Comparison of ENCODE assay signal across 8 mouse cellular contexts in genomic region chr4:46535840-46536361, GRCm38 (mm10). TPM values are rescaled to one million over a fixed set of nuclear protein-coding genes. Genes with fewer than 3 reads are reported as not detected.
DNase-seq lines count a peak whose midpoint lies in the region; ATAC-seq lines count a peak whose summit lies in the region.

Trim14 (minus strand) TSS chr4:46536141.

- peak; percentile 50 to 73 for DNase-seq in adrenal gland, adult (ENCODE audit: inconsistent age in 2 of 2, low spot score in 1 of 2)
- no peak for DNase-seq in adrenal gland, postnatal 4 days (ENCODE audit: low spot score in 2 of 2)
- DNase-seq in adrenal gland, postnatal 10 days, result peak; percentile 49
- DNase-seq in lung, adult 18-20 months, result peak; percentile 65 to 72
- DNase-seq in layer of hippocampus, postnatal 14 days (ENCODE audit: low spot score in 2 of 2), result no peak

- H3K27ac ChIP-seq in forebrain, embryonic 15.5 days (replicated peaks), result no peak within 1 kb of the TSS
- no peak within 1 kb of the TSS for H3K27ac ChIP-seq in neural tube, embryonic 13.5 days (replicated peaks)

- H3K4me1 ChIP-seq in forebrain, embryonic 15.5 days, result peaks cover 9% of the 10 kb centered on the region
- H3K4me1 ChIP-seq in neural tube, embryonic 13.5 days (replicated peaks), result peaks cover 22% of the 10 kb centered on the region

- WGBS in forebrain, embryonic 15.5 days, result 2% methylated on average over 46 of the region's 46 CpGs
- WGBS in neural tube, embryonic 13.5 days, result under 1% methylated on average over 43 of the region's 46 CpGs

- H3K4me2 ChIP-seq in forebrain, embryonic 15.5 days (replicated peaks), result peak within 1 kb of the TSS; percentile 54
- peak within 1 kb of the TSS; percentile 71 for H3K4me2 ChIP-seq in neural tube, embryonic 13.5 days

- no peaks in the 10 kb centered on the region for H3K9me3 ChIP-seq in forebrain, embryonic 15.5 days
- H3K9me3 ChIP-seq in neural tube, embryonic 13.5 days, result no peaks in the 10 kb centered on the region

- ATAC-seq in forebrain, embryonic 15.5 days (replicated peaks), result 0 out of 2 replicates have a peak, but pooled peaks have one; percentile 63
- peak; percentile 74 for ATAC-seq in inflammation-experienced regulatory T-cells, adult 6 months
- peak; percentile 48 for ATAC-seq in neural tube, embryonic 13.5 days (ENCODE audit: low read depth)

- H3K9ac ChIP-seq in forebrain, embryonic 15.5 days (replicated peaks), result no peak within 1 kb of the TSS; the same call in 1 of the 2 replicates
- H3K9ac ChIP-seq in neural tube, embryonic 13.5 days, result peak within 1 kb of the TSS; percentile 62

- peak within 1 kb of the TSS; percentile 41 for H3K4me3 ChIP-seq in forebrain, embryonic 15.5 days
- H3K4me3 ChIP-seq in neural tube, embryonic 13.5 days, result peak within 1 kb of the TSS; percentile 45

- peaks cover 49% of the 10 kb centered on the region for H3K27me3 ChIP-seq in forebrain, embryonic 15.5 days
- peaks cover 65% of the 10 kb centered on the region for H3K27me3 ChIP-seq in neural tube, embryonic 13.5 days

- no peaks in the 10 kb centered on the region for H3K36me3 ChIP-seq in forebrain, embryonic 15.5 days
- H3K36me3 ChIP-seq in neural tube, embryonic 13.5 days, result no peaks in the 10 kb centered on the region

RNA-seq across cellular contexts. Expression of gene Trim14, which starts in this region (rescaled TPM):
- 1 to 10 TPM; 7.2 to 7.5 TPM for total RNA-seq in adrenal gland, postnatal 4 days (2021)
- total RNA-seq in adrenal gland, postnatal 10 days (2021), result 1 to 10 TPM; 5.1 to 8.7 TPM
- polyA plus RNA-seq in forebrain, embryonic 15.5 days (2015; fragmentation: Nextera tagmentation; extraction: Ambion mirVana), result 0.48 and 1.2 TPM in 2 replicates
- 10 to 100 TPM; 19.2 to 34.4 (median 32.0) TPM for polyA plus RNA-seq in inflammation-experienced regulatory T-cells, adult 6 months (2017; shearing (Covaris generic))
- polyA plus RNA-seq in neural tube, embryonic 13.5 days (2015; fragmentation: Nextera tagmentation; extraction: Ambion mirVana), result 0.95 and 2.1 TPM in 2 replicates
- total RNA-seq in layer of hippocampus, postnatal 14 days (2021), result 1 to 10 TPM in 1 of 2 experiments, under 1 TPM in 1; 0.69 to 1.5 TPM

Comparison
In these comparisons a context has a peak if more than half of its experiments do, and no peak if none do; other contexts are left out.
1. DNase-seq: peak in adrenal gland, adult (2 of 2), adrenal gland, postnatal 10 days (single experiment) and lung, adult 18-20 months (2 of 2); none in adrenal gland, postnatal 4 days (0 of 2) and layer of hippocampus, postnatal 14 days (0 of 2).
2. Peak in every context shown above with its lines, with median percentiles within 50 percentile points of each other: ATAC-seq.